Mouse (Mus musculus) liver, postnatal 0 days (tissue): ENCODE data around the gene Mib2. TPM values are rescaled to one million over a fixed set of nuclear protein-coding genes. Genes with fewer than 3 reads are reported as not detected.
A peak's percentile ranks its signal among the peaks of the same experiment; 100 is the strongest.

Source experiments
- ATAC-seq: fragments of 200-750 bp; cut with Nextera tagmentation; 2 replicates; pipeline ENCODE4 v1.8.0; 2017; ENCODE audit warnings: mild to moderate bottlenecking, moderate library complexity
- DNase-seq: peaks from one replicate; pipeline ENCODE4 v3.0.0-alpha.2; 2016
- H3K27ac ChIP-seq: fragments of 300-500 bp; sonication (generic); 2 replicates; pipeline ENCODE4 v1.5.1; 2014; ENCODE audit warnings: antibody characterized with exemption, moderate library complexity, mild to moderate bottlenecking, low read depth
- H3K27me3 ChIP-seq: fragments of 300-500 bp; sonication (generic); 2 replicates; pipeline ENCODE4 v1.6.1; 2014; ENCODE audit warnings: low read length, control low read depth, mixed read lengths; ENCODE audit not compliant: insufficient read depth
- H3K36me3 ChIP-seq: fragments of 300-500 bp; sonication (generic); replicated peaks from 2 replicates; pipeline ENCODE4 v1.6.1; 2014; ENCODE audit warnings: mild to moderate bottlenecking, control low read depth, low read length, moderate library complexity, mixed read lengths; ENCODE audit not compliant: insufficient read depth
- H3K4me1 ChIP-seq: fragments of 300-500 bp; sonication (generic); 2 replicates; pipeline ENCODE4 v1.6.1; 2014; ENCODE audit warnings: antibody characterized with exemption, mild to moderate bottlenecking, control low read depth; ENCODE audit not compliant: insufficient read depth
- H3K4me2 ChIP-seq: fragments of 300-500 bp; sonication (generic); 2 replicates; pipeline ENCODE4 v1.6.1; 2014; ENCODE audit warnings: low read depth, mild to moderate bottlenecking, low read length, moderate library complexity, mixed read lengths
- H3K4me3 ChIP-seq: fragments of 300-500 bp; sonication (generic); 2 replicates; pipeline ENCODE4 v1.5.1; 2014; ENCODE audit warnings: low read depth, low read length
- H3K9ac ChIP-seq: fragments of 300-500 bp; sonication (generic); replicated peaks from 2 replicates; pipeline ENCODE4 v1.6.1; 2014; ENCODE audit warnings: mild to moderate bottlenecking, moderate library complexity
- H3K9me3 ChIP-seq: fragments of 300-500 bp; sonication (generic); 2 replicates; pipeline ENCODE4 v1.6.1; 2016; ENCODE audit warnings: mild to moderate bottlenecking, control low read depth, low read length, mixed read lengths
- CTCF ChIP-seq: sonication (generic); IDR thresholded peaks from 2 replicates; pipeline ENCODE4 v1.5.1; 2016; ENCODE audit warnings: antibody characterized with exemption, low read depth
- EP300 ChIP-seq: IDR thresholded peaks from 2 replicates; pipeline ENCODE4 v1.6.1; 2016; ENCODE audit warnings: antibody characterized with exemption, low read depth, mild to moderate bottlenecking
- WGBS: fragments of 180-500 bp; shearing (Covaris S2); extraction: QIAGEN DNeasy Blood & Tissue Kit; methylation state at CpG from one replicate; pipeline ENCODE4 v1.1.7; 2014; ENCODE audit not compliant: insufficient replicate concordance; 5-methylcytosine and 5-hydroxymethylcytosine counted together
- polyA plus RNA-seq: library from polyadenylated mRNA; unstranded; fragments of >200 nt; fragmentation: Nextera tagmentation; extraction: Ambion mirVana; gene quantifications from 2 replicates; pipeline ENCODE4 v1.2.1, GENCODE M21; 2015

Mib2 gene
- 3.4 and 4.3 TPM in 2 replicates for polyA plus RNA-seq

DNA sequence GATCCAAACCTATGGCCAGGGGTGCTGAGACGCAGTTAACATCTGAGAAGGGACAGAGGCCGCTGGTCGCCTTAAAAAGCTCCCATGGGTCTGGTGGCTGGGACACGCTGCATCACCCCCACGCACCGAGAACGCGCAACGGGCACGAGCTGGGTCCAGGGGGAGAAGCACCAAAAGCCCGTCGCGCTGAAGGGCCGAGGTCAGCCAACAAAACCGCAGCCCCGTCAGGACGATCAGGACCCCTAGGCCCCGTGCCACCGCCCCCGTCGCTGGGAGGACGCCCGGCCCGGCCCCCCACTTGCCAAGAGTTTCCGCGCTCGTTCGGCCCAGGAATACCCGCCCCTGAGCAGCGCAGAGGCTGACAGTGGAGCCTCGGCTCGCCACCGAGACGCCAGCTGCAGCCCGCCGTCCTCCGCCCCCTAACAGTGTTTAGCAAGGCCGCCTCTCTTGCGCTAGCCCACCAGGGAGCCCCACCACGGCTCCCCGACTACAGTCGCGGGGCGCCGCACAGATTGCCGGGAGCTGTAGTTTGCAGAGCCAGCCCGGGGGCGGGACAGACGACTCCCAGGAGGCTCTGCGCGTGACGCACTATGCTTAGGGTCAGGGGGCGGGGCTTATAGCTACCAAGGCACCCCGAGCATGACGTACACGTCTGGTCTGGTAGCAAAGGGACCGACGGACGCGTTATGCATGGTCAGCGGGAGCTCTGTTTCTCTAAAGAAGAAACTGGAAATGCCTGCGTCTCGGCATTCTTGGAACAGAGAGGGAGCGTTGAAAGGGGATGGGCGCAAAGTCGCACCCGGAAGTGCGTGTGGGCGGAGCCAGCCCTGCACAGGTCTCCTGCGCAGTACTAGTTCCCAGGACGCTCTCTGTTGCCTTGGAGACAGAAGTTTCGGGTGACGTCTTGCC, at the start of gene Mib2:
Mib2 (minus strand) TSS at position 510 of the 909 bp plus-strand sequence.
- TF ChIP-seq CTCF = no peak
- no peak for TF ChIP-seq EP300
- 2% methylated on average over 73 of the region's 73 CpGs for WGBS
- Histone ChIP-seq H3K9me3 (no peaks in the 10 kb centered on the region), H3K27me3 (0 out of 2 replicates have a peak, but pooled peaks cover 2% of the 10 kb centered on the region), H3K4me1 (peaks cover 9% of the 10 kb centered on the region), H3K9ac (peak within 1 kb of the TSS; percentile 88), H3K27ac (peak within 1 kb of the TSS; percentile 80), H3K4me3 (peak within 1 kb of the TSS; percentile 100), H3K36me3 (0 out of 2 replicates have a peak, but pooled peaks cover 5% of the 10 kb centered on the region), H3K4me2 (peak within 1 kb of the TSS; percentile 89)
- DNase-seq = peak; percentile 97
- ATAC-seq = peak; percentile 99

DNA sequence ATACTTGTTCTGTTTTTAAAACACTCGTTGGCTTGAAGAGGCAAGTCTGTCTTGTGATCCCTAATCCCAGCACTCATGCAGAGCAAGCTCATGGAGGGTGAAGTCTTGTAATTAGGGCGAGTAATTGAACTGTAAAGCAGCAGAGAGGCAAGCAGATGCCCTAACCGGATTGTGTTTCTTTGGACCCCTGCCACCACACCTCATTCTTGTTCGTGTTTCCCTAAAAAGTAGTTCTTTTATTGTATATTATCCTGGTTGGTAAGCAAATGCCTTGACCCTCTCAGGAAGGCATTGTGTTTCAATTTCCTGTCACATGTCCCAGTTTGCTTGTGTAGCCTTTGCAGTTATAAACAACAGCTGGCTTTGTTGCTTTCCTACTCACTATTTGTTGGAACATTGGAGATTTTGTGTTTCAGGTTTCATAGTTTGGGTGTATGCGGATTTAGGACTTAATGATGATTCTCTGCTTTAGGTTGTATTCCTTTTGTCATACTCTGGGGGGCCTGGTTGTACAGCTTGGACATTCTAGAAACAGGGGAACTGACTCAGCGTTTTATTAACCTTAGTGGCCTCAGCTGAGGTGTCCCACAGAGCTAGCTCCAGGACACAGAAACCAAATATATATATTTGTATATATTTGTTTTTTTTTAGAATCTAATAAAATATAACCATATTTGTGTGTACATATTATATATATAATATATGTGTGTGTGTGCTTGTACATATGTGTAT, 41.7 kb upstream of the Mib2 start:
- 52% methylated on average over 6 of the region's 6 CpGs for WGBS
- Histone ChIP-seq H3K4me1 (peaks cover 7% of the 10 kb centered on the region; the same call in 1 of the 2 replicates), H3K36me3 (peaks cover 7% of the 10 kb centered on the region), H3K27ac (peak overlapping the region; percentile 49; the same call in 1 of the 2 replicates), H3K4me2 (no peak overlapping the region), H3K9me3 (no peaks in the 10 kb centered on the region), H3K4me3 (no peak overlapping the region), H3K9ac (peak overlapping the region; percentile 16; the same call in 1 of the 2 replicates), H3K27me3 (no peaks in the 10 kb centered on the region)
- DNase-seq = no peak
- TF ChIP-seq EP300 = no peak
- TF ChIP-seq CTCF = no peak
- peak; percentile 35 for ATAC-seq

DNA sequence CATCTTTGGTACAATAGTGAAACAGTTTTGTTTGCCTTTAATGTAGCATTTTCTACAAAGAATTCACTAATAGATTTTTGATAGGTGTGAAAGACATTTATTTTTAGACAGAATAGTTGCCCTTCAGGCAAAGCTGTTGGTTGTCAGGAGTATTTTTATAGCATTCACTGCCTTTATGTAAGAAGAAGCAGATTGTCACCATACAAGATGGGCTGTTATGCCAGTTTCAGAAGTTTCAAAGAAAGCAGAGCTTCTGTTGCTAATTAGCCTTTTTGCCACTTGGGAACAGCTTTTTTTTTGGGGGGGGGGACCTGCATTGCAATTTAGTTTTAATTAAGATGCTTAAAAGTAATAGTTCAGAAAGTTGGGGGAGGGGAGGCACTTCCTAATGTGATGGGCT, 40.0 kb upstream of the Mib2 start:
- DNase-seq = no peak
- Histone ChIP-seq H3K4me3 (no peak overlapping the region), H3K9ac (no peak overlapping the region), H3K27me3 (no peaks in the 10 kb centered on the region), H3K9me3 (no peaks in the 10 kb centered on the region), H3K36me3 (no peaks in the 10 kb centered on the region; the same call in 1 of the 2 replicates), H3K4me1 (peaks cover 7% of the 10 kb centered on the region; the same call in 1 of the 2 replicates), H3K4me2 (no peak overlapping the region), H3K27ac (no peak overlapping the region)
- no peak for TF ChIP-seq CTCF
- TF ChIP-seq EP300 = no peak
- ATAC-seq = no peak

DNA sequence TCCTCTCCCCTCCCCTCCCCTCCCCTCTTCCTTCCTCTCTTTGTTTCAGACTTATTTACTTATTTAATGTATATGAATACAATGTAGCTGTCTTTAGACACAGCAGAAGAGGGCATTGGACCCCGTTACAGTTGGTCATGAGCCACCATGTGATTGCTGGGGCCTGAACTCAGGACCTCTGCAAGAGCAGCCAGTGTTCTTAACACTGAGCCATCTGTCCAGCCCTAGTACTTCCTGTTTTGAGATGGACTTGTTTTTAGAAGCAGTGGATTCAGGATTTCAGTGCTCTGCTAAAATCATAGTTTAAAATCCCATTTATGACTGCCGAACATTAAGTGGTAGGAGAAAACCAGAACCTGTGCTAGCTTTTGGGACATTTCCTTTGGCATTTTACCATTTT, 39.6 kb upstream of the Mib2 start:
- Histone ChIP-seq H3K27me3 (no peaks in the 10 kb centered on the region), H3K36me3 (no peaks in the 10 kb centered on the region; the same call in 1 of the 2 replicates), H3K9me3 (no peaks in the 10 kb centered on the region), H3K4me1 (peaks cover 10% of the 10 kb centered on the region; the same call in 1 of the 2 replicates), H3K4me3 (no peak overlapping the region), H3K9ac (no peak overlapping the region), H3K4me2 (no peak overlapping the region), H3K27ac (no peak overlapping the region)
- TF ChIP-seq CTCF (no peak), EP300 (no peak)
- 57% methylated on average over 2 of the region's 2 CpGs for WGBS
- ATAC-seq = no peak
- DNase-seq = no peak

DNA sequence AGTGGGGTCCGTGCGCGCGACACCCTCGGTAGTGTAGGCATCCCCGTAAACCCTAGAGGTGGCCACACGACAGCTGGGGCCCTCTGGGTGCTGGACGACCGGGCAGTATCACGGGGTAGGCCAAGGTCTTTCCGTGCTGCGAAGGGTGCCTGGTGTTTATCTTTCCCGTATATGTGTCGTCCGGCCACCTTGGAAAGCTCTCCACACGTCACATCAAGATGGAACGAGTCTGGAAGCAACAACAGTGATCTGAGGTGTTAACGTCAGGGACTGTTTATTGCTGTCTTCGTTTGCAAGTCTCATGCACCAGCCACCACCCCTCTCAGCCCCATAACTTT, 36.6 kb upstream of the Mib2 start:
- H3K4me1 ChIP-seq = peaks cover 11% of the 10 kb centered on the region; the same call in 1 of the 2 replicates
- DNase-seq (no peak), ATAC-seq (no peak; the same call in 1 of the 2 replicates)

More for the DNA sequence above, 36.6 kb upstream of the Mib2 start:
- Histone ChIP-seq H3K9ac (peak overlapping the region; percentile 86), H3K36me3 (no peaks in the 10 kb centered on the region; the same call in 1 of the 2 replicates), H3K27ac (peak overlapping the region; percentile 95), H3K27me3 (no peaks in the 10 kb centered on the region), H3K4me2 (peak overlapping the region; percentile 80), H3K4me3 (peak overlapping the region; percentile 86), H3K9me3 (no peaks in the 10 kb centered on the region)
- TF ChIP-seq CTCF (no peak), EP300 (no peak)
- WGBS = 0% methylated on average over 19 of the region's 19 CpGs
